17 mouse cellular contexts compared by ENCODE assay signal in the genomic region with DNA sequence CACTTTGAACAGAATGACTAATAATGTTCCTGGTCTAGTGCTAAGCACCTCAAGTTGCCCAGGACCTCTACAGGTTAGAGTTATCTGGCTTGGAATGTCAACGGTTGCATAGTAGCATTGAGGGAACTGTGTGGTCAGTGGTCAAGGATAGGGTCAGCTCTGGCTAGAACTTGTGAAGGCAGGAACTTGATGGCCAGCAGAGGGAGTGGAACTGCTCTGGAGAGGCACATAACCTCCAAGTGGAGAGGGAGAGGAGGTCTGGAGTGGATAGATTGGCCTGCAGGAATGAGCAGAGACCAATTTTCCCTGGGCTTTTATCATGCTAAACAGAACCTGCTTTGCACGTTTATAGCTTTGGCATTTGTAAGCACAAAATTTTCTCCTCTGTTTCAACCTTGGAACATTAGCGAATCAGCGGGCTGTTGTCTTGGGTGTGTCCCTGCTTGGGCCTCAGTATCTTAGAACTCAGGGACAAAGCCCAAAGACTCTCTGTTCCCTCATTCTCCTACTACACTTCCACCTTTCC.
DNase-seq lines count a peak whose midpoint lies in the region; ATAC-seq and TF ChIP-seq lines count a peak whose summit lies in the region.
"Had no signal": no experiment of that assay in that cellular context is flagged by ENCODE, and none has a peak within 500 bp of the region (broad histone marks: within the 10 kb centered on the region; RNA-seq: fewer than 3 reads in every experiment).

No protein-coding gene starts in this region.

- peak; percentile 41; the same call in 1 of the 2 replicates for TF ChIP-seq CTCF in liver, adult 2 months (IDR thresholded peaks at IDR 0.05; ENCODE audit: low read depth, low read length)
- TF ChIP-seq CTCF in ES-Bruce4 (IDR thresholded peaks at IDR 0.05; ENCODE audit: low read depth, low read length): peak; percentile 38

- no peaks in the 10 kb centered on the region for H3K9me3 ChIP-seq in heart, embryonic 15.5 days (replicated peaks)
- no peaks in the 10 kb centered on the region for H3K9me3 ChIP-seq in liver, embryonic 12.5 days (replicated peaks)
- H3K9me3 ChIP-seq in ES-Bruce4 (replicated peaks; ENCODE audit: control insufficient read depth, insufficient read depth, low read length, poor library complexity, severe bottlenecking): no peaks in the 10 kb centered on the region
- no peaks in the 10 kb centered on the region for H3K9me3 ChIP-seq in hindbrain, embryonic 12.5 days (replicated peaks)
- H3K9me3 ChIP-seq: hindbrain, embryonic 15.5 days; liver, embryonic 15.5 days had no signal

- no peaks in the 10 kb centered on the region for H3K27me3 ChIP-seq in heart, embryonic 15.5 days
- H3K27me3 ChIP-seq in liver, adult 2 months (ENCODE audit: control insufficient read depth, insufficient read depth, low read length): no peaks in the 10 kb centered on the region
- H3K27me3 ChIP-seq in liver, embryonic 12.5 days (replicated peaks): no peaks in the 10 kb centered on the region
- H3K27me3 ChIP-seq in ES-Bruce4 (ENCODE audit: control insufficient read depth, insufficient read depth, low read length, poor library complexity, severe bottlenecking): no peaks in the 10 kb centered on the region
- no peaks in the 10 kb centered on the region for H3K27me3 ChIP-seq in hindbrain, embryonic 12.5 days
- H3K27me3 ChIP-seq: hindbrain, embryonic 15.5 days; liver, embryonic 15.5 days had no signal

- 0 out of 2 replicates have a peak, but pooled peaks cover 3% of the 10 kb centered on the region for H3K36me3 ChIP-seq in heart, embryonic 15.5 days
- peaks cover 12% of the 10 kb centered on the region for H3K36me3 ChIP-seq in liver, adult 2 months (ENCODE audit: control insufficient read depth, insufficient read depth, low read length)
- H3K36me3 ChIP-seq in liver, embryonic 12.5 days: peaks cover 15% of the 10 kb centered on the region
- no peaks in the 10 kb centered on the region for H3K36me3 ChIP-seq in ES-Bruce4 (ENCODE audit: control insufficient read depth, insufficient read depth, low read length, poor library complexity, severe bottlenecking)
- peaks cover 36% of the 10 kb centered on the region for H3K36me3 ChIP-seq in hindbrain, embryonic 12.5 days
- H3K36me3 ChIP-seq: liver, embryonic 15.5 days had no signal

- TF ChIP-seq EP300 in ES-Bruce4 (IDR thresholded peaks at IDR 0.05; ENCODE audit: insufficient read depth, low read depth, low read length): no peak

- no peak overlapping the region for H3K4me3 ChIP-seq in heart, embryonic 15.5 days
- H3K4me3 ChIP-seq in liver, adult 2 months (ENCODE audit: insufficient read depth, low read depth, low read length): no peak overlapping the region
- no peak overlapping the region for H3K4me3 ChIP-seq in liver, embryonic 12.5 days
- H3K4me3 ChIP-seq in ES-Bruce4 (ENCODE audit: low read depth, low read length): no peak overlapping the region
- H3K4me3 ChIP-seq in hindbrain, embryonic 12.5 days: no peak overlapping the region
- H3K4me3 ChIP-seq: erythroblast, embryonic 14.5 days; hindbrain, embryonic 15.5 days; liver, embryonic 15.5 days; myocyte had no signal

- TF ChIP-seq POLR2A in liver, adult 2 months (IDR thresholded peaks at IDR 0.05; ENCODE audit: extremely low read depth, insufficient read depth, low read length): no peak
- no peak for TF ChIP-seq POLR2A in ES-Bruce4 (IDR thresholded peaks at IDR 0.05; ENCODE audit: insufficient read depth, low read length)

- H3K4me2 ChIP-seq in heart, embryonic 15.5 days: no peak overlapping the region
- no peak overlapping the region for H3K4me2 ChIP-seq in liver, embryonic 12.5 days
- H3K4me2 ChIP-seq in hindbrain, embryonic 12.5 days (replicated peaks): no peak overlapping the region
- H3K4me2 ChIP-seq: hindbrain, embryonic 15.5 days; liver, embryonic 15.5 days had no signal

- H3K9ac ChIP-seq in heart, embryonic 15.5 days: no peak overlapping the region
- no peak overlapping the region for H3K9ac ChIP-seq in liver, adult 2 months (ENCODE audit: low read depth, low read length)
- H3K9ac ChIP-seq in liver, embryonic 12.5 days: no peak overlapping the region
- H3K9ac ChIP-seq in ES-Bruce4 (ENCODE audit: low read depth, poor library complexity, severe bottlenecking): no peak overlapping the region
- H3K9ac ChIP-seq in hindbrain, embryonic 12.5 days: no peak overlapping the region
- H3K9ac ChIP-seq: forebrain, postnatal 0 days; hindbrain, embryonic 15.5 days; liver, embryonic 15.5 days had no signal

- H3K79me2 ChIP-seq in liver, adult 2 months (ENCODE audit: control insufficient read depth, insufficient read depth, low read length): no peaks in the 10 kb centered on the region

- peak overlapping the region; percentile 70 for H3K27ac ChIP-seq in heart, embryonic 15.5 days
- H3K27ac ChIP-seq in liver, adult 2 months (replicated peaks; ENCODE audit: insufficient read depth, low read depth, low read length): no peak overlapping the region
- no peak overlapping the region for H3K27ac ChIP-seq in liver, embryonic 12.5 days
- H3K27ac ChIP-seq in ES-Bruce4 (ENCODE audit: insufficient read depth, low read length): peak overlapping the region; percentile 36; the same call in 1 of the 2 replicates
- no peak overlapping the region for H3K27ac ChIP-seq in hindbrain, embryonic 12.5 days
- H3K27ac ChIP-seq: hindbrain, embryonic 15.5 days; liver, embryonic 15.5 days had no signal

- ATAC-seq in heart, embryonic 15.5 days (replicated peaks; ENCODE audit: insufficient number of reproducible peaks, insufficient read depth, low FRiP score, low read depth): no peak
- ATAC-seq in liver, embryonic 12.5 days: no peak
- ATAC-seq in megakaryocyte progenitor cell, adult 5-6 weeks (replicated peaks; ENCODE audit: poor library complexity): 0 out of 2 replicates have a peak, but pooled peaks have one; percentile 17
- ATAC-seq in hindbrain, embryonic 12.5 days (ENCODE audit: low FRiP score): no peak
- ATAC-seq: CD4-positive, CD25-positive, alpha-beta regulatory T cell, adult 4 months; forebrain, postnatal 0 days had no signal

- no peak for DNase-seq in heart, postnatal 4 days
- no peak for DNase-seq in liver, adult 2 months (ENCODE audit: extremely low read depth, low read depth, low spot score)
- DNase-seq: adrenal gland, postnatal 14 days; cerebellum, postnatal 10 days; forebrain, postnatal 0 days; gastrocnemius, postnatal 36 days; thymus, adult 18-20 months had no signal

- peaks cover 36% of the 10 kb centered on the region for H3K4me1 ChIP-seq in heart, embryonic 15.5 days (replicated peaks)
- no peaks in the 10 kb centered on the region for H3K4me1 ChIP-seq in liver, adult 2 months (ENCODE audit: control insufficient read depth, insufficient read depth, low read length)
- peaks cover 12% of the 10 kb centered on the region; the same call in 1 of the 2 replicates for H3K4me1 ChIP-seq in liver, embryonic 12.5 days
- peaks cover 5% of the 10 kb centered on the region for H3K4me1 ChIP-seq in ES-Bruce4 (ENCODE audit: control insufficient read depth, insufficient read depth, low read length)
- no peaks in the 10 kb centered on the region for H3K4me1 ChIP-seq in hindbrain, embryonic 12.5 days
- H3K4me1 ChIP-seq: hindbrain, embryonic 15.5 days had no signal

- 69% methylated on average over 4 of the region's 4 CpGs for WGBS in heart, embryonic 15.5 days
- WGBS in liver, adult 2 months: 83% methylated on average over 4 of the region's 4 CpGs
- WGBS in liver, embryonic 12.5 days (ENCODE audit: insufficient replicate concordance): 61% methylated on average over 4 of the region's 4 CpGs
- 88% methylated on average over 4 of the region's 4 CpGs for WGBS in hindbrain, embryonic 12.5 days

Comparison
In these comparisons a context has a peak if more than half of its experiments do, and no peak if none do; other contexts are left out.
1. H3K27ac ChIP-seq: peak in heart, embryonic 15.5 days (single experiment) and ES-Bruce4 (single experiment); none in liver, adult 2 months (single experiment), liver, embryonic 12.5 days (single experiment) and hindbrain, embryonic 12.5 days (single experiment).